Mouse (Mus musculus) forebrain, embryonic 14.5 days (tissue): ENCODE measurements around the gene Ybx3. TPM values are rescaled to one million over a fixed set of nuclear protein-coding genes. Genes with fewer than 3 reads are reported as not detected.

ENCODE experiments used
- ATAC-seq: fragments of 200-750 bp; cut with Nextera tagmentation; 2 replicates; pipeline ENCODE4 v1.8.0; 2017; ENCODE audit warnings: mild to moderate bottlenecking, moderate library complexity
- DNase-seq: peaks from one replicate; pipeline ENCODE4 v3.0.0-alpha.2; 2015; ENCODE audit warnings: low spot score
- H3K27ac ChIP-seq: fragments of 300-500 bp; sonication (generic); 2 replicates; pipeline ENCODE4 v1.5.1; 2014; ENCODE audit warnings: low read depth, mild to moderate bottlenecking, control low read depth, low read length, moderate library complexity
- H3K27me3 ChIP-seq: fragments of 300-500 bp; sonication (generic); replicated peaks from 2 replicates; pipeline ENCODE4 v1.6.1; 2014; ENCODE audit warnings: low read length, control low read depth, mixed read lengths; ENCODE audit not compliant: control insufficient read depth, insufficient read depth
- H3K36me3 ChIP-seq: fragments of 300-500 bp; sonication (generic); 2 replicates; pipeline ENCODE4 v1.6.1; 2014; ENCODE audit warnings: low read length, control low read depth; ENCODE audit not compliant: control insufficient read depth, insufficient read depth
- H3K4me1 ChIP-seq: fragments of 300-500 bp; sonication (generic); 2 replicates; pipeline ENCODE4 v1.6.1; 2014; ENCODE audit warnings: antibody characterized with exemption, low read length, control low read depth; ENCODE audit not compliant: control insufficient read depth, insufficient read depth
- H3K4me2 ChIP-seq: fragments of 300-500 bp; sonication (generic); 2 replicates; pipeline ENCODE4 v1.6.1; 2014; ENCODE audit warnings: mild to moderate bottlenecking, control low read depth, low read length
- H3K4me3 ChIP-seq: fragments of 300-500 bp; sonication (generic); 2 replicates; pipeline ENCODE4 v1.5.1; 2014; ENCODE audit warnings: low read depth, low read length, control low read depth
- H3K9ac ChIP-seq: fragments of 300-500 bp; sonication (generic); 2 replicates; pipeline ENCODE4 v1.6.1; 2014; ENCODE audit warnings: mild to moderate bottlenecking, low read length, control low read depth, moderate library complexity
- H3K9me3 ChIP-seq: fragments of 300-500 bp; sonication (generic); replicated peaks from 2 replicates; pipeline ENCODE4 v1.6.1; 2016; ENCODE audit warnings: low read length, control low read depth, mixed read lengths; ENCODE audit not compliant: control insufficient read depth
- WGBS: fragments of 180-500 bp; shearing (Covaris S2); extraction: QIAGEN DNeasy Blood & Tissue Kit; methylation state at CpG from one replicate; pipeline ENCODE4 v1.1.7; 2014; 5-methylcytosine and 5-hydroxymethylcytosine counted together
- polyA plus RNA-seq: library from polyadenylated mRNA; unstranded; fragments of >200 nt; fragmentation: Nextera tagmentation; extraction: Ambion mirVana; gene quantifications from 2 replicates; pipeline ENCODE4 v1.2.1, GENCODE M21; 2014

Ybx3 gene
- polyA plus RNA-seq, 1 experiment from 2014 or later = 26.7 TPM

- DNase-seq (no peak), ATAC-seq (no peak)
- Histone ChIP-seq H3K9me3 (no peaks in the 10 kb centered on the region), H3K36me3 (no peaks in the 10 kb centered on the region), H3K4me3 (no peak overlapping the region), H3K27ac (no peak overlapping the region), H3K27me3 (no peaks in the 10 kb centered on the region), H3K9ac (no peak overlapping the region), H3K4me2 (no peak overlapping the region), H3K4me1 (no peaks in the 10 kb centered on the region)
These were observed 18.7 kb upstream of the Ybx3 start for GRCm38 (mm10) chr6:131406957-131407356.

GRCm38 (mm10) chr6:131405896-131406295 is 17.6 kb upstream of the Ybx3 start:
- Histone ChIP-seq H3K27me3 (no peaks in the 10 kb centered on the region), H3K4me1 (no peaks in the 10 kb centered on the region), H3K36me3 (no peaks in the 10 kb centered on the region), H3K4me3 (no peak overlapping the region), H3K9ac (no peak overlapping the region), H3K27ac (no peak overlapping the region), H3K4me2 (no peak overlapping the region), H3K9me3 (no peaks in the 10 kb centered on the region)
- ATAC-seq (no peak), DNase-seq (no peak)
- WGBS = 0% methylated on average over 2 of the region's 2 CpGs

GRCm38 (mm10) chr6:131405174-131405573 is 16.9 kb upstream of the Ybx3 start:
- 79% methylated on average over 4 of the region's 4 CpGs for WGBS
- Histone ChIP-seq H3K4me1 (no peaks in the 10 kb centered on the region), H3K36me3 (no peaks in the 10 kb centered on the region), H3K27me3 (no peaks in the 10 kb centered on the region), H3K4me3 (no peak overlapping the region), H3K9ac (no peak overlapping the region), H3K4me2 (no peak overlapping the region), H3K27ac (no peak overlapping the region), H3K9me3 (no peaks in the 10 kb centered on the region)
- ATAC-seq (no peak), DNase-seq (no peak)

GRCm38 (mm10) chr6:131404260-131404659 is 16.0 kb upstream of the Ybx3 start:
- Histone ChIP-seq H3K36me3 (no peaks in the 10 kb centered on the region), H3K4me3 (no peak overlapping the region), H3K9me3 (no peaks in the 10 kb centered on the region), H3K4me1 (no peaks in the 10 kb centered on the region), H3K9ac (no peak overlapping the region), H3K27me3 (no peaks in the 10 kb centered on the region), H3K27ac (no peak overlapping the region), H3K4me2 (no peak overlapping the region)
- no peak for DNase-seq
- ATAC-seq = no peak
- WGBS = 89% methylated on average over 3 of the region's 3 CpGs

- ATAC-seq (no peak), DNase-seq (no peak)
- no peaks in the 10 kb centered on the region for H3K4me1 ChIP-seq
- 58% methylated on average over 2 of the region's 2 CpGs for WGBS
- H3K36me3 ChIP-seq = no peaks in the 10 kb centered on the region
- H3K27me3 ChIP-seq = no peaks in the 10 kb centered on the region
- no peak overlapping the region for H3K9ac ChIP-seq
- no peak overlapping the region for H3K27ac ChIP-seq
- H3K4me3 ChIP-seq = no peak overlapping the region
- no peak overlapping the region for H3K4me2 ChIP-seq
- H3K9me3 ChIP-seq = no peaks in the 10 kb centered on the region
These were observed 14.8 kb upstream of the Ybx3 start for GRCm38 (mm10) chr6:131403036-131403435.

GRCm38 (mm10) chr6:131402606-131403005 is 14.3 kb upstream of the Ybx3 start:
- Histone ChIP-seq H3K36me3 (no peaks in the 10 kb centered on the region), H3K4me1 (no peaks in the 10 kb centered on the region), H3K27me3 (no peaks in the 10 kb centered on the region), H3K4me3 (no peak overlapping the region), H3K9ac (no peak overlapping the region), H3K4me2 (no peak overlapping the region), H3K27ac (no peak overlapping the region), H3K9me3 (no peaks in the 10 kb centered on the region)
- ATAC-seq (no peak), DNase-seq (no peak)

GRCm38 (mm10) chr6:131401259-131401658 is 13.0 kb upstream of the Ybx3 start:
- Histone ChIP-seq H3K9me3 (no peaks in the 10 kb centered on the region), H3K4me2 (no peak overlapping the region), H3K27ac (no peak overlapping the region), H3K9ac (no peak overlapping the region), H3K36me3 (no peaks in the 10 kb centered on the region), H3K4me1 (no peaks in the 10 kb centered on the region), H3K27me3 (no peaks in the 10 kb centered on the region), H3K4me3 (no peak overlapping the region)
- DNase-seq (no peak), ATAC-seq (no peak)
- WGBS = 84% methylated on average over 2 of the region's 2 CpGs

- 77% methylated on average over 1 of the region's 1 CpGs for WGBS
- DNase-seq (no peak), ATAC-seq (no peak)
- no peak overlapping the region for H3K9ac ChIP-seq
- H3K4me2 ChIP-seq = no peak overlapping the region
- no peaks in the 10 kb centered on the region for H3K4me1 ChIP-seq
- H3K9me3 ChIP-seq = no peaks in the 10 kb centered on the region
- H3K4me3 ChIP-seq = no peak overlapping the region
- no peak overlapping the region for H3K27ac ChIP-seq
- H3K36me3 ChIP-seq = no peaks in the 10 kb centered on the region
- H3K27me3 ChIP-seq = no peaks in the 10 kb centered on the region
These were observed 8.4 kb upstream of the Ybx3 start for GRCm38 (mm10) chr6:131396650-131397049.

- Histone ChIP-seq H3K4me2 (no peak overlapping the region), H3K4me3 (no peak overlapping the region), H3K27ac (no peak overlapping the region), H3K36me3 (no peaks in the 10 kb centered on the region), H3K9ac (no peak overlapping the region), H3K27me3 (no peaks in the 10 kb centered on the region), H3K9me3 (no peaks in the 10 kb centered on the region), H3K4me1 (no peaks in the 10 kb centered on the region)
- ATAC-seq (no peak), DNase-seq (no peak)
- WGBS = 69% methylated on average over 4 of the region's 4 CpGs
These were observed 5.8 kb upstream of the Ybx3 start for GRCm38 (mm10) chr6:131393873-131394660.
